Mouse (Mus musculus) erythroblast, embryonic 14.5 days (primary cell): ENCODE results near the gene Intu.

Experiments used
- GATA1 ChIP-seq: IDR thresholded peaks from 2 replicates; pipeline ENCODE4 v1.6.1; 2012; ENCODE audit warnings: low read length, inconsistent platforms, mixed read lengths
- TAL1 ChIP-seq: IDR thresholded peaks from 3 replicates; pipeline ENCODE4 v1.6.1; 2012; ENCODE audit warnings: low read length, inconsistent platforms, mixed read lengths

DNA sequence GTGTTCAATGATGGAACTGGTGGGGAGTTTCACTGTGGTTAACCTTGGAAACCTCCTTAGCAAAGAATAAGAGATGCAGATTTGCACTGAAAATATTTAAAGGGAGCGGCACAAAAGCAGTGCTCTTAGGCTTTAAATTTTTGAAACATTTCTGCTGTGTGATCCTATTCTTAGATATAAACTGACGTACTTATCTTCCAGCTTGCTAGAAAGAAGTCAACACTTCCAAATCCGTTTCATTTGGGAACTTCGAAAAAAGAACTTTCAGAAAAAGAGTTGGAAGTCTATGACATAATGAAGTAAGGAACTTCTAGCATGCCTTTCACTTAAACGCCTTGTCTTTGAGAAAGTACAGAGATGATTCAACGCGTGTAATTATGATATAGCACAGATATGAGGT lies 162.9 kb downstream of the Intu start:
- no peak for TF ChIP-seq TAL1
- TF ChIP-seq GATA1: no peak
